ENCODE assay signal across 16 mouse cellular contexts in genomic region chr7:134556061-134556460, GRCm38 (mm10).
DNase-seq lines count a peak whose midpoint lies in the region; ATAC-seq lines count a peak whose summit lies in the region.
"Had no signal": no experiment of that assay in that cellular context is flagged by ENCODE, and none has a peak within 500 bp of the region (broad histone marks: within the 10 kb centered on the region; RNA-seq: fewer than 3 reads in every experiment).

No protein-coding gene starts in this region.

- 73% methylated on average over 4 of the region's 4 CpGs for WGBS in forebrain, embryonic 10.5 days

- H3K9me3 ChIP-seq in forebrain, embryonic 10.5 days, result no peaks in the 10 kb centered on the region
- H3K9me3 ChIP-seq: embryonic facial prominence, embryonic 12.5 days; forebrain, embryonic 12.5 days; hindbrain, embryonic 12.5 days had no signal

- H3K4me3 ChIP-seq in forebrain, embryonic 10.5 days, result no peak overlapping the region
- H3K4me3 ChIP-seq: embryonic facial prominence, embryonic 12.5 days; forebrain, embryonic 12.5 days; hindbrain, embryonic 12.5 days had no signal

- no peaks in the 10 kb centered on the region for H3K27me3 ChIP-seq in forebrain, embryonic 10.5 days (ENCODE audit: poor library complexity, severe bottlenecking)
- H3K27me3 ChIP-seq: embryonic facial prominence, embryonic 12.5 days; forebrain, embryonic 12.5 days; hindbrain, embryonic 12.5 days had no signal

- peak; percentile 32; the same call in 1 of the 2 replicates for ATAC-seq in common myeloid progenitor, adult 5-6 weeks (replicated peaks; ENCODE audit: low read depth, poor library complexity, severe bottlenecking)
- ATAC-seq in monocyte, adult 5-6 weeks (replicated peaks; ENCODE audit: insufficient number of reproducible peaks, low FRiP score, low TSS enrichment, poor library complexity, severe bottlenecking), result no peak
- ATAC-seq: intestine, embryonic 16.5 days had no signal

- H3K27ac ChIP-seq in forebrain, embryonic 10.5 days, result no peak overlapping the region
- H3K27ac ChIP-seq: embryonic facial prominence, embryonic 12.5 days; forebrain, embryonic 12.5 days; hindbrain, embryonic 12.5 days had no signal

- no peaks in the 10 kb centered on the region for H3K36me3 ChIP-seq in forebrain, embryonic 10.5 days (replicated peaks)
- H3K36me3 ChIP-seq: embryonic facial prominence, embryonic 12.5 days; forebrain, embryonic 12.5 days; hindbrain, embryonic 12.5 days had no signal

- peak; percentile 17 for DNase-seq in heart, adult 8-10 months (ENCODE audit: low spot score)
- DNase-seq in heart, postnatal 4 days, result no peak
- DNase-seq in layer of hippocampus, adult 11-12 months (ENCODE audit: low spot score), result peak; percentile 26
- no peak for DNase-seq in layer of hippocampus, adult 18-20 months (ENCODE audit: low spot score in 2 of 2)
- DNase-seq in lung, postnatal 25 days (ENCODE audit: low spot score), result peak; percentile 46
- no peak for DNase-seq in forebrain, embryonic 10.5 days (ENCODE audit: extremely low spot score, low spot score)
- DNase-seq: adrenal gland, adult 8-10 months; cerebellum, adult 9-11 months; left cerebral cortex, postnatal 4 days; retina, postnatal 1 day had no signal

- H3K4me1 ChIP-seq in forebrain, embryonic 10.5 days, result no peaks in the 10 kb centered on the region
- H3K4me1 ChIP-seq: embryonic facial prominence, embryonic 12.5 days; hindbrain, embryonic 12.5 days had no signal

Comparison
In these comparisons a context has a peak if more than half of its experiments do, and no peak if none do; other contexts are left out.
1. DNase-seq: peak in heart, adult 8-10 months (single experiment), layer of hippocampus, adult 11-12 months (single experiment) and lung, postnatal 25 days (single experiment); none in heart, postnatal 4 days (single experiment), layer of hippocampus, adult 18-20 months (0 of 2) and forebrain, embryonic 10.5 days (single experiment).